Mouse (Mus musculus) thymus, adult 2 months (tissue): ENCODE results near the gene Enpep. TPM values are rescaled to one million over a fixed set of nuclear protein-coding genes. Genes with fewer than 3 reads are reported as not detected.

Experiments used
- DNase-seq: peaks from one replicate; pipeline ENCODE4 v3.0.0; 2021
- H3K27ac ChIP-seq: fragments of 200-500 bp; 2 replicates; pipeline ENCODE4 v1.5.1; 2012; ENCODE audit warnings: low read length, control low read depth; ENCODE audit not compliant: control insufficient read depth, insufficient read depth
- H3K27me3 ChIP-seq: fragments of 200-500 bp; 2 replicates; pipeline ENCODE4 v1.6.1; 2012; ENCODE audit warnings: mild to moderate bottlenecking, low read length, moderate library complexity, mixed read lengths; ENCODE audit not compliant: control insufficient read depth, insufficient read depth
- H3K36me3 ChIP-seq: fragments of 200-500 bp; 2 replicates; pipeline ENCODE4 v1.6.1; 2012; ENCODE audit warnings: mild to moderate bottlenecking, low read length, moderate library complexity; ENCODE audit not compliant: control insufficient read depth, insufficient read depth
- H3K4me1 ChIP-seq: fragments of 200-500 bp; replicated peaks from 2 replicates; pipeline ENCODE4 v1.6.1; 2012; ENCODE audit warnings: low read length; ENCODE audit not compliant: control insufficient read depth, insufficient read depth
- H3K4me3 ChIP-seq: fragments of 200-500 bp; 2 replicates; pipeline ENCODE4 v1.5.1; 2012; ENCODE audit warnings: mild to moderate bottlenecking, low read length, control low read depth, moderate library complexity; ENCODE audit not compliant: control insufficient read depth, insufficient read depth
- CTCF ChIP-seq: fragments of 200-500 bp; IDR thresholded peaks from 2 replicates; pipeline ENCODE4 v1.5.1; 2012; ENCODE audit warnings: mild to moderate bottlenecking, control low read depth, low read length, moderate library complexity, borderline replicate concordance; ENCODE audit not compliant: control insufficient read depth, poor library complexity, insufficient read depth; ENCODE audit errors: extremely low read depth
- POLR2A ChIP-seq: fragments of 200-500 bp; IDR thresholded peaks from 2 replicates; pipeline ENCODE4 v1.6.1; 2012; ENCODE audit warnings: mild to moderate bottlenecking, low read length, control low read depth, moderate library complexity; ENCODE audit not compliant: control insufficient read depth, poor library complexity, insufficient read depth; ENCODE audit errors: extremely low read depth
- WGBS: fragments of 180-500 bp; shearing (Covaris S2); methylation state at CpG from one replicate; pipeline ENCODE4 v1.1.7; 2018; 5-methylcytosine and 5-hydroxymethylcytosine counted together
- polyA plus RNA-seq: library from polyadenylated mRNA; depleted of rRNA; stranded (reverse); fragments of >200 nt; gene quantifications from 2 replicates; pipeline ENCODE4 v1.2.3, GENCODE M21; 2012; rRNA removed

Enpep gene
- polyA plus RNA-seq, result 5.6 and 6.5 TPM in 2 replicates

DNA sequence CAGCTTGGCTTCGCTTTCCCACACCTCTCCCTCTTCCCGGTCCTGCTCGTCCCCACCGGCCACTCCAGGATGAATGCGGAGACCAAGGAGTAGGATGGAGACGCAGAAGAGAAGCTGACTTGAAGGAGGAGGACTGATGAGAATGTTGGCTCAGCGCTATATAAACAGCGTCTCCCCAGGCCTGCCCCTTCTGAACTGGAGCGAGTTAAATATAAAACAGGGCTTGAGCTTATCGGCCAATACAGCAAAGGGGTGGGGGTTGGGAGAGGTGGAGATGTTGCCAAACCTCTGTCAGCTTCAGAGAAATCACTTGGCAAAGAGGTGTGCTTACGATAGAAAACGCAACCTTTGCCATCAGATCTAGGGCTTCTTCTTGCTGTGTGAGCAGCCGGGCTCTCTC lies at the start of gene Enpep:
Gene Enpep (minus strand): TSS at position 135 of the 400 bp plus-strand sequence.
- Histone ChIP-seq H3K4me1 (no peaks in the 10 kb centered on the region), H3K36me3 (no peaks in the 10 kb centered on the region), H3K4me3 (no peak within 1 kb of the TSS), H3K27me3 (no peaks in the 10 kb centered on the region), H3K27ac (no peak within 1 kb of the TSS)
- WGBS, result 70% methylated on average over 13 of the region's 13 CpGs
- DNase-seq, result no peak
- TF ChIP-seq CTCF, result no peak
- no peak for TF ChIP-seq POLR2A

DNA sequence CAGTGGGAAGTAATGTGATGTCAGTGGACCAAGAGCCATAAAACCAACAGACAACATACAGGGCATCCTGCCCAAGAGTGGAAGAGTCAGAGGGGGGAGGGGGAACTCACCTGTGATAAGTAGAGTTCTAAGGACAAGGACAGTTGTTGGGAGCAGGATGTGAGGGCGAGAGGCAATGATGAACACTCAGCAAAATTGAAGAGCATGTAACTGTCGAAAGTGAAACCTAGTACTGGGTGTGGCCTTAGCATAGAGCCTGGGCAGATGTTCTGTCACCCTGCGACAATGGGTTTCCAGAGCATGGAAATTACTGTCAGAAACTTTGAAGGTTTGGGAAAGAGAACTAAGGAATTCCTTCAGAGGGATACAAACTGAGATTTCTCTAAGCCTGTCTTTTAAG lies 46.6 kb upstream of the Enpep start:
- H3K27me3 ChIP-seq, result no peaks in the 10 kb centered on the region
- no peaks in the 10 kb centered on the region for H3K36me3 ChIP-seq
- H3K4me3 ChIP-seq, result no peak overlapping the region
- 0 out of 2 replicates have a peak, but pooled peaks cover 2% of the 10 kb centered on the region for H3K4me1 ChIP-seq
- no peak for DNase-seq
- WGBS, result 35% methylated on average over 3 of the region's 3 CpGs
- TF ChIP-seq CTCF, result no peak
- no peak for TF ChIP-seq POLR2A
- no peak overlapping the region for H3K27ac ChIP-seq

DNA sequence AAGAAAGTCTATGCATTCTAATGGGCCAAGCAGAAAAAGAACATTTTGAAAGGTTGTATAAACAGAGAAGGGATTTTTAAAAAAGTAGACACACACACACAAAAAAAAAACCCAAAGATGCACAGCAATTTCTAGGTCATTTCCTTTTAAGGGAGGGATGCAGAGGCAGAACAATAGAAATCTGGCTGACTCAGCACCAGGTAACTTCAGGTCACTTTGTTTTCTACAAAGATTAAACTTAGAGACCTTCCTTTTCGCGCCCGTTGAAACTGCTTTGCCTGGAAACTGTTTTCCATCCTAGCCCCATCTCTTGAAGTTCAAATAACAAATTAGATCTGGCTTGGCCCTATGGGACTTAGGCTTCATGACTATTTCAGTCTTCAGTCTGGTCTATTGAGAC lies 42.6 kb upstream of the Enpep start:
- 93% methylated on average over 3 of the region's 3 CpGs for WGBS
- no peak for DNase-seq
- no peak overlapping the region for H3K4me3 ChIP-seq
- TF ChIP-seq POLR2A (no peak), CTCF (no peak)
- 0 out of 2 replicates have a peak, but pooled peaks cover 2% of the 10 kb centered on the region for H3K4me1 ChIP-seq
- no peaks in the 10 kb centered on the region for H3K27me3 ChIP-seq
- no peak overlapping the region for H3K27ac ChIP-seq
- no peaks in the 10 kb centered on the region for H3K36me3 ChIP-seq

DNA sequence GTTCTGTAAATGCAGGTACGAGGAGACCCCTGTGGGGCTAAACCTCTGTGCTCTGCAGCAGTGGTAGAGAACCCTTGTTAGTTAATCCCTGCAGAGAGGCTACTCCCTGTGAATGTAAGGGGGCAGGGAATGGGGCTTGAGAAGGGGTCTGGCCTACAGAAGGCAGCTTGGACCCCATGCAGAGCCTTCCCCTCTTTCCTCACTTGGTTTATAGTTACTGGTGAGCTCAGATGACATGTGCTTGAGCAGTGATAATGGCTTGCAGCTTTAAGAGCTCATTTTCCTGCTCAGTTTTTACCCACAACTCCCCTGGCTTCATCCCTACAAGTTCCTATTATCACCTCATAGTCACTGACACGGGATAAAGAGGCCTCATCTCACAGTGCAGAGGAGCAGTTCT lies 40.6 kb upstream of the Enpep start:
- no peak for TF ChIP-seq POLR2A
- TF ChIP-seq CTCF, result no peak
- DNase-seq, result no peak
- Histone ChIP-seq H3K4me1 (no peaks in the 10 kb centered on the region), H3K27me3 (no peaks in the 10 kb centered on the region), H3K36me3 (no peaks in the 10 kb centered on the region), H3K27ac (no peak overlapping the region), H3K4me3 (no peak overlapping the region)
- WGBS, result 83% methylated on average over 2 of the region's 2 CpGs

DNA sequence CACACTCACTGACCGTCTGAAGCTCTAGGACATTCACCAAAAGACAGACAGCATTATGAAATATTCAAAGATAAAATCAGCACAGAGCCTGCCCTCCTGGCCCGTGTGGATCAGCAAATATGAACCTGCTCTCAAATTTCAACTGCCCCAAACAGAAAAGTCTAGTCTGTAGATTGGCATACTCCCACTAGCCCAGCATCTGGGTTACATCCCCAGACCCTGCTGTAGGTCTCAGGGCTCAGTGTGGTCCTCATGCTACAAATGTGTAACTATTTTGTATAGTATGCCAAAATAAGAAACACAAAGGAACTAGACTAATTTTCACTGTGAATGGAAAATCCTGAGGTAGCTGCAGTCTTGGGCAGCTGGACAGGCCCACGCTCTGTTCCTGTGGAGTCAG lies 37.0 kb upstream of the Enpep start:
- no peak for TF ChIP-seq CTCF
- no peak for TF ChIP-seq POLR2A
- no peak overlapping the region for H3K27ac ChIP-seq
- no peaks in the 10 kb centered on the region for H3K4me1 ChIP-seq
- no peak overlapping the region for H3K4me3 ChIP-seq
- WGBS, result 86% methylated on average over 3 of the region's 3 CpGs
- no peak for DNase-seq
- H3K27me3 ChIP-seq, result no peaks in the 10 kb centered on the region
- H3K36me3 ChIP-seq, result no peaks in the 10 kb centered on the region

GRCm38 (mm10) chr3:129365919-129366318 lies 33.4 kb upstream of the Enpep start:
- 91% methylated on average over 1 of the region's 1 CpGs for WGBS

DNA sequence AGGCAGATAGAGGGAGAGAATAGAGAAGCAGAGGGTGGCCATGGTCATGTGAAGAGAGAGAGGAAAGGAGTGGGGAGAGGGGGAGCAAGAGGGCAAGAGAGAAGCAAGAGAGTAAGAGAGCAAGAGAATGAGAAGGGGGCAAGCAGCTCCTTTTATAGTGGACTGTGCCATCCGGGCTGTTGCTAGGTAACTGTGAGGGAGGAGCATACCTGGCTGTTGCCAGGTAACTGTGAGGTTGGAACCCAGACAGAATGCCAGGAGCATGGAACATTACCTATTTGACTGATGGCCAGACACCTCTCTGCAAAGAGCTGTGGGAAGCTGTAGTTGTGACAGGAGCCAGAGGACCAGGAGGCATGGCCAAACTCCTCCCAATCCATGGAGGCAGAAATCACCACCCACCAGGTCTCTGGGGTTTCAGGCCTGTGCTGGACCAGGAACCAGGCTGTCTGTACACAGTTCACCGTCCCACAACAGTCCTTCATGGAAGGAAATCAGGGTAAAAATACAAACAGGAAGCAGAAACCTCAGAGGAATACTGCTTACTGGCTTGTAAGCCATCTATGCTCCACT lies 32.4 kb upstream of the Enpep start:
- H3K4me3 ChIP-seq, result no peak overlapping the region
- H3K27ac ChIP-seq, result no peak overlapping the region
- no peaks in the 10 kb centered on the region for H3K27me3 ChIP-seq
- TF ChIP-seq CTCF, result no peak
- no peak for TF ChIP-seq POLR2A
- no peaks in the 10 kb centered on the region for H3K36me3 ChIP-seq
- no peak for DNase-seq
- 81% methylated on average over 2 of the region's 2 CpGs for whole genome bisulfite sequencing
- H3K4me1 ChIP-seq, result no peaks in the 10 kb centered on the region

More at GRCm38 (mm10) chr3:129365919-129366318, 33.4 kb upstream of the Enpep start:
- no peak overlapping the region for H3K27ac ChIP-seq
- no peaks in the 10 kb centered on the region for H3K27me3 ChIP-seq
- H3K36me3 ChIP-seq, result no peaks in the 10 kb centered on the region
- DNase-seq, result no peak
- no peak for TF ChIP-seq CTCF
- H3K4me3 ChIP-seq, result no peak overlapping the region
- H3K4me1 ChIP-seq, result no peaks in the 10 kb centered on the region
